Mouse (Mus musculus) frontal cortex, adult (tissue): ENCODE results near the gene Slc1a5.

Experiments used
- ATAC-seq: cut with Nextera tagmentation; 2 replicates; pipeline ENCODE4 v1.9.2; 2017; ENCODE audit warnings: mild to moderate bottlenecking, moderate library complexity, mixed read lengths; ENCODE audit not compliant: low TSS enrichment

Slc1a5 gene

DNA sequence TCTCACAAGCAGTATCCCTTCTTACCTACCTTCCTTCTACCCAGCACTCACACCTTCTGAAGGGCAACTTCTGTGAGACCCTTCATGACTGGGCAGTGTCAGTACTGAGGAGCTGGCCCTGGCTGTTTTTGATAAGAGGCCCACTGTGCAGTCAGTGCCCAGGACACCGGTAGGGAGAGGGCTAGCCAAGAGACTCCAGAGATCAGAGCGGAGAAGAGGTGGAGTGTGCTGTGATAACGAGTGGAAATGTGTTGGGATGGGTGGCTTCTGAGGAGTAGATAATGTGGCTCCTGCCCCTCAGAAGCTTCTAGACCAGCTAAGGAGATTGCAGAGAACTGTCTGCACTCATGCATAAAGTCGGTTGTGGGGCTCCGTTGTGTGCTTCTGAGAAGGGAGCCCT, 38.7 kb downstream of the Slc1a5 start:
- ATAC-seq: no peak

- no peak for ATAC-seq
Measured at GRCm38 (mm10) chr7:16820271-16820763, 39.2 kb downstream of the Slc1a5 start.

- no peak for ATAC-seq
Measured at GRCm38 (mm10) chr7:16821091-16821490, 40.0 kb downstream of the Slc1a5 start.

DNA sequence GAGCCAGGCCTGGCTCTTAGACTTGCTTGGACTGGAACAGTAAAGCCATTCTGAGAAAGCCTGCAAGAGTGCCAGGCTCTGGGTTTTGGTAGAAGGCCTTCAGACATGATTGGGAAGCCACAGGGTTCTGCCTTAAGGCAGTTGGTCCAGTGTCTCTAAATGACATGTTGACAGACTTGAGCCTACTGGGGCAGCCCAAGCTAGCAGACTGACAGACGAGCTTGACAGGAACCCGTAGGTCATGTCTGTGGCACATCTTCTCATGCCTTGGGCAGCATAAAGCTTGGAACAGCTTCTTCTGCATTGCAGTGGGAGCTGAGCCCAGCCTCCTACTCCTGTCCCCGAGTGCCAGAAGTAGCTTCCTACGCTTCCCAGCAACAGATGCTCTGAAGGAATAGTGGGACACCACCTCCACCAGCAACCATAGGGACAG, 40.5 kb downstream of the Slc1a5 start:
- ATAC-seq: peak; percentile 21; the same call in 1 of the 2 replicates

DNA sequence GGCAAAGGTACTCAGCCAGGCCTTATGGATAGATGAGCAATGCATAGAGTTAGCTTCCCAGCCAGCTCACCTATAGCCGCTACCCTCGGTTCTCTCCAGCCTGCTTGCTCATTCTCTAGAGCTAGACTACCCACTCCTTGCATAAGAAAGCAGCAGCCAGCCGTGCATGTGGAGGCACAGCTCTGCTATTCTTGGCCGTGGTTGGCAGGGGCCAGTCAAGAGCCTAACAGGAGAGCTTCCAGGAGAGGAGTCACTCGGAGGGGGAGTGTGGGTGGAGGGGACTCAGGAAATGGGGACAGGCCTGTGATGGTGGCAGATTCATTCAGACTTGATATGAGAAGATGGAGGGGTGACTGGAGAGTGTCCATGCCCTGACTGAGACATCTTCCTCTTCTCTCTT, 42.6 kb downstream of the Slc1a5 start:
- ATAC-seq: peak; percentile 76

- no peak for ATAC-seq
Measured at GRCm38 (mm10) chr7:16825785-16826184, 44.6 kb downstream of the Slc1a5 start.

DNA sequence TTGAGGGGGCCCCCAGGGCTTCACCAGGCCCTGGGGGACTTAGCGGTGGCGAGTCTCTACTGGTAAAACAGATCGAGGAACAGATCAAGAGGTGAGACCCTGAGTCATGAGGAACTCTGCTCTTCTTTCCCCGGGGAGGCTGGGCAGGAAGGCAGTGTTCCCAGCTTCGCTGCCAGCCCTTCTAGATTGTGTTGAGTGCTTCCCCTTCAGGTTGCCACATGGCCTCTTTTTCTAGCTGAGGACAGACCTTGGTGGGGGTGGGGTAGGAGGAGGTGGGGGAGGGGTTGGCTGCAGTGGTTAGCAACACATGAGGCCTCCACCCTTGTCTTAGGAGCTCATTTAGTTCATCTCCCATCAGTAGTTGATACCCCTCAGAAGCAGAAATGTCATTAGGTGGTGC, 45.4 kb downstream of the Slc1a5 start:
- ATAC-seq: no peak

DNA sequence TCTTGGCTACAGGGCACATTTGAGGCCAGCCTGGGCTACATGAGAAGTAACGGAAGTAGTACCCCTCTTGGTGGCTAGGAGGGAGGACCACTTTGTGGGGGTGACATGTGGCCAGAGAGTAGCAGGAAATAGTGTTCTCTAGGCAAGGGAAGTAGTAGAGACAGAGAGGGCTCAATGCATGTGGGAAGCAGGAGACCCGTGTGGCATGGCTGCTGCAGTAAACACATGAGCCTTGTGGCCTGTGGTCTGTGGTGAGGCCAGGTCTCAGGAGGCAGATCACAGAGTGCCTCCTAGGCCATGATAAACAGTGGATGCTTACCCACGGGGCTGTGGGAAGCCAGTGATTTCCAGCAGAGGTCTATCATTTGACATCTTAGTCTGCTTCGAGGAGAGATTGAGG, 46.1 kb downstream of the Slc1a5 start:
- ATAC-seq: no peak

GRCm38 (mm10) chr7:16830449-16830848, 49.3 kb downstream of the Slc1a5 start:
- ATAC-seq: no peak

GRCm38 (mm10) chr7:16837916-16838803, 57.0 kb downstream of the Slc1a5 start:
- no peak for ATAC-seq

DNA sequence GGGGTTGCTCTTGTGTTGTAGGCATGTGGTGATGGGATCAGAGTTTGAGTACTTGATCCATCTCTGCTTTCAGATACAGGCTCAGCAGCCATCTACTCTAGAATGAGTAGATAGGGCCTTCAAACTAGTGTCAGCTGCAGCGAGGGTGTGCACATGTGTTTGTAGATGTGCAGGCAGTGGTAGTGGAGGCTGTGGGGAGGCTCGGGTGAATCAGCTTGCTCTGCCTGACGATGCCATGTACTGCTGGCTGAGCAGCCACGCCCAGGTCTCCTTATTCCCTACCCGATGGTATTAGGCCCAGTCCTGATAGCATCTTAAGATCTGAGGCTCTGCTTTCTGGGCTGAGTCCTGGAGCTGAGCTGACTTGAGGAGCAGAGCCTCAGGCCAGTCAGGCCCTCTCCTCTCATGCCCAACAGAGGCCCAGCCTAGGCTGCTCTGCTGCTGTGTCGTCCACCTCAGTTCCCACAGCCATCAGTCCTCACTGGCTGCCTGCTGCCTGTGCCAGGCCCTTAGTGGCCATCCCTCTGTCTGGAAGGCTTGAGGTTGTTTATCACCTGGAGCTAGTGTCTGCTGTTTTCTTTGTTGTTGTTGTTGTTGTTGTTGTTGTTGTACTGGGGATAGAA, 57.8 kb downstream of the Slc1a5 start:
- no peak for ATAC-seq

GRCm38 (mm10) chr7:16839427-16840108, 58.4 kb downstream of the Slc1a5 start:
- ATAC-seq: no peak

- ATAC-seq: no peak
Measured at GRCm38 (mm10) chr7:16840109-16840491, 59.0 kb downstream of the Slc1a5 start.

GRCm38 (mm10) chr7:16841078-16841477, 59.9 kb downstream of the Slc1a5 start:
- ATAC-seq: no peak

- no peak for ATAC-seq
Measured at GRCm38 (mm10) chr7:16841561-16842560, 60.7 kb downstream of the Slc1a5 start.

DNA sequence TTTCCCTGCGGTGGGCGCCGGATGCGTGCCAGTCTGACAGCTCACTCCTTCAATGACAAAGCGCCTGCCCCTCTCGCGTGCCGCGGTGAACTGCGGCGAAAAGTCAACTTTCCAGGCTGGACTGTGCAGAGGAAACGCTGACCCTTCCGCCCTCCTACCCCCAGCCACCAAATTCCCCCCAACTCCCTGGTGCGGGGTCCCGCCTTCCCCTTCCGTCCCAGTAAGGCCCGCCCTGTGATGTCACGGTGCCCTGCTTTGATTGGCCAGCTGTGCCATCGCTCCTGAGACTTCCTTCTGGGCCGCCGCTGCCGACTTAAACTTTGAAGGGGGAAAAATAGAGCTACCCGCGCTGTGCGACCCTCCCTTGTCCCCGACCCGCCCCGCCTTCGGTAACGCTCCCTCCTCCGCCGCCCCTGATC, 61.5 kb downstream of the Slc1a5 start, which contains the start of gene Prkd2:
Gene Prkd2, plus strand, starts transcription at position 258 of the 419 bp plus-strand sequence.
- ATAC-seq: peak; percentile 78

DNA sequence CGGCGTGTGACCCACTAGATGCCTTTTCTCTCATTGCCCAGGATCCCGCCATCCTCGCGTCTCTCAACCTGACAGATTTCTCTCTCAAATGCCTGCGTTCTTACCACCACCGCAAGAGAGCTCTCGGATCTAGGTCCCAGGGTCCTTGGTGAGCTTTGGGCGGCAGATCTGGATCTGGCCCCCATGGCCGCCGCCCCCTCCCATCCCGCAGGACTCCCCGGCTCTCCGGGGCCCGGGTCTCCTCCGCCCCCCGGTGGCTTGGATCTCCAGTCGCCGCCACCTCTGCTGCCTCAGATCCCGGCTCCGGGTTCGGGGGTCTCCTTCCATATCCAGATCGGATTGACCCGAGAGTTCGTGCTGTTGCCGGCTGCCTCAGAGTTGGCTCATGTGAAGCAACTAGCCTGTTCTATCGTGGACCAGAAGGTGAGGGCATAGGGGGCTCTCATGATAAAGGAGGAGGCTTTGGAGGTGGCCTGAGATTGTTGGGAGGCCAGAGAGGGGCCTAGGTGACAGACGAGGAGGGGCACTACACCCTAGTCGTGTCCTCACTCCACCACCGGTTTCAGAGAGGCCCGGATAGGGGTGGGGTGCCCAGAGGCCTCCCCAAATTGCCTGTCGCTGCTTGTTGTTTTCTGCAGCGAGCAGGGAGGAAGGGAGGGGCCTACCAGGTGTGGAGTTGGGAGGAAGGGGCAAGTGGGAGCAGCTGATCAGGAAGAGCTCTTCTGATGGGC, 62.5 kb downstream of the Slc1a5 start:
- ATAC-seq: no peak

DNA sequence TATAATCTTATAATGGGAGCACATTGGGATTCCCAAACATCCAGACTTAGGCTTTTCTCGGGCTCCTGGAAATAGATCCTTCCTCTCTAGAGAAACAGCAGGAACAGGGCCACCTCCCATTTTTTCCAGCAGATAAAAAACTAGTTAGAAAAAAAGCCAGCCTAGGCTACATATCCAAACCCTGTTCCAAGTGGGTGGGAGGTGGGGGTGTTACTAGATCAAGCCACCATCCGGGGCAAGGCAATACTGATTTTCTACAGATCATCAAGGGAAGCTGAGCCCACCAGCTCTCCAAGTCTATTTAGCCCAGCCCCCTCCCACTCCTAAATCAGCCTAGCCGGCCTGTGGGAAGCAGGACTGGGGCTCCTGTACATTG, 63.5 kb downstream of the Slc1a5 start:
- ATAC-seq: 0 out of 2 replicates have a peak, but pooled peaks have one; percentile 14

- ATAC-seq: no peak
Measured at GRCm38 (mm10) chr7:16845072-16845819, 64.1 kb downstream of the Slc1a5 start.

DNA sequence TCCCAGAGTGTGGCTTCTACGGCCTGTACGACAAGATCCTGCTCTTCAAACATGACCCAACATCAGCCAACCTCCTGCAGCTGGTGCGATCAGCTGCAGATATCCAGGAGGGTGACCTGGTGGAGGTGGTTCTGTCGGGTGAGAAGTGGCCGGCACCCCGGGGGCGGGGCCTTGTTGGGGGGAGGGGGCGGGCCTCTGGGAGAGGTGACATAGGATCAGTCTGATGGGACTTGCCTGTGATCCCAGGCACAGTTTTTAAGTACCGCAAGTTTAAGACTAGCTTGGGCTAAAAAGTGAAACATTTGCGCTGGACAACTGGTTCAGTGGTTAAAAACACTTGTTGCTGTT, 64.7 kb downstream of the Slc1a5 start:
- ATAC-seq: no peak
